Mouse (Mus musculus): ENCODE results near the gene Atp8a2.

DNA sequence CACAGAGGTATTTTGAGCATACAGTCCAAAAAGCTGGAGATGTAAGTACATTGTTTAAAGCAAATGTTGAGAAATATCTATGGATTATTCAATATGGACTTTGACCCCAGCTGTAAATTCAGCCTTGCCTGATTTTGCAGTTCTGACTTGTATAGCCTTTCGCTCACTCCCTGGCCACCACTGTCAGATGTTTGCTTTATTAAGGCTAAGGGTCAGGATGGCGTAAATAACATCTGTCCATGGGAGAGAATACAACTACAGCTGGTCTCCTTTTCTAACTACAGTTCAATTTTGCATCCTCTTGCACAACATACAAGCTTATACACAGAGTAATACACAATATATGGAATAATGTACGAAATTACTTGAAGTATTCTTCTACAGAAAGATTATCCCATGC lies 316.1 kb downstream of the Atp8a2 start:
- TF ChIP-seq POLR2A (IDR thresholded peaks at IDR 0.05; ENCODE audit: borderline replicate concordance, low read depth, low read length): no peak
- no peak for TF ChIP-seq CTCF (IDR thresholded peaks at IDR 0.05; ENCODE audit: low read depth, low read length)
